Mouse (Mus musculus) hindbrain, embryonic 16.5 days (tissue): ENCODE measurements at regions not wholly inside any gene's neighbourhood (a gene's known extent, or its start where the extent isn't known, plus 50 kb on each side); places are given as distances from the start of the nearest gene placed in this dataset.

Experiments used
- ATAC-seq: fragments of 200-750 bp; cut with Nextera tagmentation; 2 replicates; pipeline ENCODE4 v1.8.0; 2017; ENCODE audit warnings: moderate TSS enrichment, moderate library complexity
- H3K27ac ChIP-seq: fragments of 300-500 bp; sonication (generic); 2 replicates; pipeline ENCODE4 v1.5.1; 2014; ENCODE audit warnings: low read depth, mild to moderate bottlenecking, control low read depth, low read length, moderate library complexity
- H3K27me3 ChIP-seq: fragments of 300-500 bp; sonication (generic); replicated peaks from 2 replicates; pipeline ENCODE4 v1.6.1; 2014; ENCODE audit warnings: low read length; ENCODE audit not compliant: control insufficient read depth, insufficient read depth
- H3K36me3 ChIP-seq: fragments of 300-500 bp; sonication (generic); 2 replicates; pipeline ENCODE4 v1.6.1; 2014; ENCODE audit warnings: mild to moderate bottlenecking, low read length, moderate library complexity, mixed read lengths; ENCODE audit not compliant: control insufficient read depth, insufficient read depth
- H3K4me1 ChIP-seq: fragments of 300-500 bp; sonication (generic); 2 replicates; pipeline ENCODE4 v1.6.1; 2014; ENCODE audit warnings: low read depth, low read length; ENCODE audit not compliant: control insufficient read depth, insufficient read depth
- H3K4me2 ChIP-seq: fragments of 300-500 bp; sonication (generic); 2 replicates; pipeline ENCODE4 v1.6.1; 2014; ENCODE audit warnings: mild to moderate bottlenecking, low read length, control low read depth, moderate library complexity
- H3K4me3 ChIP-seq: fragments of 300-500 bp; sonication (generic); 2 replicates; pipeline ENCODE4 v1.5.1; 2014; ENCODE audit warnings: mild to moderate bottlenecking, low read length, control low read depth, moderate library complexity
- H3K9ac ChIP-seq: fragments of 300-500 bp; sonication (generic); 2 replicates; pipeline ENCODE4 v1.6.1; 2014; ENCODE audit warnings: low read depth, mild to moderate bottlenecking, control low read depth, low read length, moderate library complexity
- H3K9me3 ChIP-seq: fragments of 300-500 bp; sonication (generic); 2 replicates; pipeline ENCODE4 v1.6.1; 2014; ENCODE audit warnings: mild to moderate bottlenecking, low read length, moderate library complexity; ENCODE audit not compliant: control insufficient read depth
- WGBS: fragments of 180-500 bp; shearing (Covaris S2); extraction: QIAGEN DNeasy Blood & Tissue Kit; methylation state at CpG from one replicate; pipeline ENCODE4 v1.1.7; 2014; 5-methylcytosine and 5-hydroxymethylcytosine counted together

DNA sequence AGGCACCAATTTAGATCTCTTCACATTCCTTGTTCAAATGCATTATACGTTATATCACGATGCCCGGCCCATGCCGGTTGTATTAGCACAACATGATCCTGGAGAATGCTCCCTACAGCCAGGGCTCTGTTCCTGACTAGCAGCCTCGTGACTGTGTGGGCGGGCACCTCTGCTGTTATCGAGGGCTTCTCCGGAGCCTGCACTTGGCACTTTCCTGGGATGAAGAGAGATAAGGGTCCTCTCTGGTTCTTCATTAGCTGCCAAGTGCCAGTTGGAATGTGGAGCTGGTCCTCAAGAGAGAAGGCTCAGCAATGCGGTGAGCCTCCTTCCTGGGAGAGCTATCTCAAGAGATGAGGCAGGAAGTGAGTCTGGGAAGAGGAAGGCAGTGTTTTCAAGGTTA lies 598.9 kb upstream of the AI429214 start:
- no peaks in the 10 kb centered on the region for H3K4me1 ChIP-seq
- no peaks in the 10 kb centered on the region for H3K36me3 ChIP-seq
- no peak overlapping the region for H3K4me2 ChIP-seq
- no peak overlapping the region for H3K27ac ChIP-seq
- H3K9me3 ChIP-seq, result no peaks in the 10 kb centered on the region
- WGBS, result 87% methylated on average over 9 of the region's 9 CpGs
- H3K4me3 ChIP-seq, result no peak overlapping the region
- no peaks in the 10 kb centered on the region for H3K27me3 ChIP-seq
- no peak for ATAC-seq
- H3K9ac ChIP-seq, result no peak overlapping the region

DNA sequence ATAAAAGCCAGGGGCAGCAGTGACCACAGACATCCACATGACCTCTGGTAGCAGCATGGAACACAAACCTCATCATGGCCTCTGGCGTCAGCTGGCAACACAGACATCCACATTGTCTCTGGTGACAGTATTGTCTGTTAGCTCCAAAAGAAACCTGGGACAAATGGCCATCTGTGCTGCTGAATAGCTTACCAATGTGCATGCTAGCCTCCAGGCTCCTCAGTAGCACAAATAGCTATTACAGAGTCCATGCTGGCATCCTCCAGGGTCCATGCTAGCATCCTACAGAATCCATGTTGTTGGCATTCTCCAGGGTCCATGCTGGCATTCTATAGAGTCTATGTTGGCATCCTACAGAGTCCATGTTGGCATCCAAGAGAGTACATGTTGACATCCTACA lies 596.9 kb upstream of the AI429214 start:
- 78% methylated on average over 1 of the region's 1 CpGs for WGBS
- Histone ChIP-seq H3K4me1 (no peaks in the 10 kb centered on the region), H3K27me3 (no peaks in the 10 kb centered on the region), H3K4me2 (no peak overlapping the region), H3K9me3 (no peaks in the 10 kb centered on the region), H3K27ac (no peak overlapping the region), H3K36me3 (no peaks in the 10 kb centered on the region), H3K9ac (no peak overlapping the region), H3K4me3 (no peak overlapping the region)
- ATAC-seq, result no peak

DNA sequence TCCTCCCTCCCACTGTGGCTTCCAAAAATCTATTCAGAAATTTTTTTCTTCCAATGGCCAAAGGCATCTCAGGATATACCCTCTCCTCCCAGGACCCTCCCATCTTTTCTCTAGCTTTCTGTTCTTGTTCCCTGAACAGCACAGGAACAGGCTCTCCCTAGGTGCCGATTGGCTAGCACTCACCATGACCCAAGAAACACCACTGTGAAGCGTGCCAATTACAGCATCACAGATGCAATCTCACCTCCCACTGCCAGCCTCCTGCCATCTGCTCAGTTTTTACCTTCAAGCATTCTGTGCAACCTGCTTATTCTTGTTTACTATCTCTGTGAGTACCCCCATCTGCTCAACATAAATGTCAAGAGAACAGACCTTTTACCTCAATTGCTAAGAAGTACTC lies 586.7 kb upstream of the AI429214 start:
- Histone ChIP-seq H3K36me3 (no peaks in the 10 kb centered on the region), H3K27ac (no peak overlapping the region), H3K9me3 (no peaks in the 10 kb centered on the region), H3K4me3 (no peak overlapping the region), H3K9ac (no peak overlapping the region), H3K4me1 (no peaks in the 10 kb centered on the region), H3K27me3 (no peaks in the 10 kb centered on the region), H3K4me2 (no peak overlapping the region)
- 65% methylated on average over 2 of the region's 2 CpGs for WGBS
- peak; percentile 64 for ATAC-seq
